Mouse (Mus musculus) kidney, embryonic 14.5 days (tissue): Measurements from ENCODE around the gene Rbpms2. TPM values are rescaled to one million over a fixed set of nuclear protein-coding genes. Genes with fewer than 3 reads are reported as not detected.

Source experiments
- ATAC-seq: fragments of 200-750 bp; cut with Nextera tagmentation; 2 replicates; pipeline ENCODE4 v1.8.0; 2017; ENCODE audit warnings: moderate number of reproducible peaks, mild to moderate bottlenecking, moderate TSS enrichment, moderate library complexity; ENCODE audit not compliant: low FRiP score, low TSS enrichment
- H3K27ac ChIP-seq: fragments of 300-500 bp; sonication (generic); 2 replicates; pipeline ENCODE4 v1.5.1; 2014; ENCODE audit warnings: low read depth, mild to moderate bottlenecking, low read length, moderate library complexity, mixed read lengths
- H3K27me3 ChIP-seq: fragments of 300-500 bp; sonication (generic); 2 replicates; pipeline ENCODE4 v1.6.1; 2014; ENCODE audit warnings: mild to moderate bottlenecking, low read length; ENCODE audit not compliant: control insufficient read depth, insufficient read depth
- H3K36me3 ChIP-seq: fragments of 300-500 bp; sonication (generic); 2 replicates; pipeline ENCODE4 v1.6.1; 2014; ENCODE audit warnings: low read length, mixed read lengths; ENCODE audit not compliant: control insufficient read depth, insufficient read depth
- H3K4me1 ChIP-seq: fragments of 300-500 bp; sonication (generic); 2 replicates; pipeline ENCODE4 v1.6.1; 2014; ENCODE audit warnings: low read length, mixed read lengths; ENCODE audit not compliant: control insufficient read depth, insufficient read depth
- H3K4me2 ChIP-seq: fragments of 300-500 bp; sonication (generic); replicated peaks from 2 replicates; pipeline ENCODE4 v1.6.1; 2014; ENCODE audit warnings: low read depth, mild to moderate bottlenecking, low read length
- H3K4me3 ChIP-seq: fragments of 300-500 bp; sonication (generic); 2 replicates; pipeline ENCODE4 v1.5.1; 2014; ENCODE audit warnings: mild to moderate bottlenecking, low read length
- H3K9ac ChIP-seq: fragments of 300-500 bp; sonication (generic); 2 replicates; pipeline ENCODE4 v1.6.1; 2014; ENCODE audit warnings: low read depth, mild to moderate bottlenecking, low read length, moderate library complexity
- H3K9me3 ChIP-seq: fragments of 300-500 bp; sonication (generic); 2 replicates; pipeline ENCODE4 v1.6.1; 2016; ENCODE audit warnings: low read length; ENCODE audit not compliant: control insufficient read depth
- WGBS: fragments of 180-500 bp; shearing (Covaris S2); extraction: QIAGEN DNeasy Blood & Tissue Kit; methylation state at CpG from one replicate; pipeline ENCODE4 v1.1.7; 2014; 5-methylcytosine and 5-hydroxymethylcytosine counted together
- polyA plus RNA-seq: library from polyadenylated mRNA; unstranded; fragments of >200 nt; fragmentation: Nextera tagmentation; extraction: Ambion mirVana; gene quantifications from 2 replicates; pipeline ENCODE4 v1.2.1, GENCODE M21; 2014

Rbpms2 gene
- polyA plus RNA-seq, 1 experiment from 2014 or later = 29.1 TPM

DNA sequence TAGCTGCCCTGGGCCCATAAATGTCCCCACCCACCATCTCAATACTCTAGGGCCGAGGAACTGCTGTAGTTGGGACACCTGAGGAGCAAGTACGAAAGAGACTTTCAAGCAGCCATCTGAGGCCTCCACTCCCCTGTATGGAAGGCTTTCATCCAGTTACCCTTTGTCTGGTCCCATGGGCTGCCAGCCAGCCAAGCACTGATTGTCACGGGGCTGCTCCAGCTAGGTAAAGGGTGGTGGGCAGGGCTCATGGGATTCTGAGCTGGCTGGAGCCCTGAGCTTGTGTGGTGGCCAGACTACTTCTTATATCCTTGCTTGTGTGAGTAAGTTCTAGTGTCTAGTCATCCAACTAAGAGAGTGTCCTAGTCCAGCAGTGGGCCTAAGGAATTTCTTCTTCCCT, 27.8 kb downstream of the Rbpms2 start:
- Histone ChIP-seq H3K9ac (no peak overlapping the region), H3K4me1 (no peaks in the 10 kb centered on the region), H3K27ac (no peak overlapping the region), H3K4me2 (no peak overlapping the region), H3K36me3 (no peaks in the 10 kb centered on the region), H3K4me3 (no peak overlapping the region), H3K9me3 (no peaks in the 10 kb centered on the region), H3K27me3 (no peaks in the 10 kb centered on the region)
- no peak for ATAC-seq
- 84% methylated on average over 3 of the region's 3 CpGs for WGBS

DNA sequence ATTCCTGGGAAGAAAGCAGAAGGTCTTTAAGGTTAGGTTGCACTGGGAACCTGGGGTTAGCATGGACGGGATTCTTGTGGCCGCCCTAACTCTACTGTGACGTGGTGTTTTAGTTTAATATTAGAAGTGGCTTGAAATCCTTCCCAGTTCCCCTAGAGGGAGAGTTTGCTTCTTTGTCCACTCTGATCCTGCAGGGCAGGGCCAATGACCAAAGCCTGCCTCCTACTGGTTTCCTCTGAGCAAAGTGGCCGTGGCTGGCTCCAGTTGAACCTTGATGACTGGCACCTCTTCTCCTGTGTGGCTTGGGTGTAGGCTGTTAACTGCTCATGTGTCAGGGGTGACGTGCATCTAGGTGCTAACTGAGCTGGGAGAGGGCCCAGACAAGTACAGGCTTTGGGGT, 31.6 kb downstream of the Rbpms2 start:
- Histone ChIP-seq H3K9me3 (no peaks in the 10 kb centered on the region), H3K4me3 (no peak overlapping the region), H3K9ac (no peak overlapping the region), H3K4me2 (no peak overlapping the region), H3K27me3 (no peaks in the 10 kb centered on the region), H3K27ac (no peak overlapping the region), H3K4me1 (no peaks in the 10 kb centered on the region), H3K36me3 (no peaks in the 10 kb centered on the region)
- ATAC-seq = no peak
- 56% methylated on average over 5 of the region's 5 CpGs for WGBS

DNA sequence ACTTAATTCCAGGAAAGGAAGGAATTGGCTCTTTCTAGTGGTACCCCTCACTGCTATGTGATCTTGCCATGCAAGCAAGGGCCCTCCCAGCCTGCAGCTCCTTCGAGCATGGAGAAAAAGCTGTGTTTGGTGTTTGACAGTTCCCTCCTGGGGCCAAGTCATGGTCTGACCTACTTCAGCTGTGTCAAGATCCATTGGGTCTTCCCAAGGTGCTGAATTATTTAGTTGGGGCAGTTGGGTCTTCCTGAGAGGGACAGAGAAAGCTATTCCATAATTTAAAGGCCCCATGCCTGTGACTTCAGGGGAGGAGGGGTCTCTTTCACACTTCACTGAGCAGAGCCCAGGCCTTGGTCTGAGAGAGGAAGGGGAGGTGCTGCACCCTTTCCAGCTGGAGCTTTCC, 32.0 kb downstream of the Rbpms2 start:
- H3K4me1 ChIP-seq = no peaks in the 10 kb centered on the region
- no peaks in the 10 kb centered on the region for H3K36me3 ChIP-seq
- no peak for ATAC-seq
- H3K9ac ChIP-seq = no peak overlapping the region
- H3K9me3 ChIP-seq = no peaks in the 10 kb centered on the region
- H3K4me2 ChIP-seq = no peak overlapping the region
- 23% methylated on average over 1 of the region's 1 CpGs for WGBS
- no peaks in the 10 kb centered on the region for H3K27me3 ChIP-seq
- no peak overlapping the region for H3K4me3 ChIP-seq
- H3K27ac ChIP-seq = no peak overlapping the region

DNA sequence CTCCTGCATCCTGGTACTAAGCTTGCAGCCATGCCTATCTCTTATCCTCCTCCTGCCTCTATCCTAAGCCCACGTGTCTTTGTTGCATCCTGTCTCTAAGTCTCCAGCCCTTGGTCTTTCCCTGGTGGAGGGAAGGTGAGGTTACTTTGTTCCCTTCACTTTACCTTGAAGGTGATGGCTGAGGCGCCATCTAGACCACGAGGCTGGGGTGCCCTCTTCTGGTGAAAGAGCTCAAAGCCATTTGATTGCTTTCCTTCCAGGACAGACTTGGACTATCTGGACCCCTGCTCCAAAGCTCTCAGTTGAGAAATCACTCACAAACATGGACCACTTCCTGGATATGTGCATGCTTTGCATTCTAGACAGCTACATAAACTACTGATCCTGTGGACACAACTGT, 34.7 kb downstream of the Rbpms2 start:
- no peaks in the 10 kb centered on the region for H3K27me3 ChIP-seq
- H3K4me2 ChIP-seq = no peak overlapping the region
- no peak overlapping the region for H3K27ac ChIP-seq
- H3K4me1 ChIP-seq = no peaks in the 10 kb centered on the region
- 0% methylated on average over 3 of the region's 3 CpGs for WGBS
- H3K4me3 ChIP-seq = no peak overlapping the region
- 0 out of 2 replicates have a peak, but pooled peaks have one; percentile 45 for ATAC-seq
- H3K9me3 ChIP-seq = no peaks in the 10 kb centered on the region
- no peak overlapping the region for H3K9ac ChIP-seq
- no peaks in the 10 kb centered on the region for H3K36me3 ChIP-seq

DNA sequence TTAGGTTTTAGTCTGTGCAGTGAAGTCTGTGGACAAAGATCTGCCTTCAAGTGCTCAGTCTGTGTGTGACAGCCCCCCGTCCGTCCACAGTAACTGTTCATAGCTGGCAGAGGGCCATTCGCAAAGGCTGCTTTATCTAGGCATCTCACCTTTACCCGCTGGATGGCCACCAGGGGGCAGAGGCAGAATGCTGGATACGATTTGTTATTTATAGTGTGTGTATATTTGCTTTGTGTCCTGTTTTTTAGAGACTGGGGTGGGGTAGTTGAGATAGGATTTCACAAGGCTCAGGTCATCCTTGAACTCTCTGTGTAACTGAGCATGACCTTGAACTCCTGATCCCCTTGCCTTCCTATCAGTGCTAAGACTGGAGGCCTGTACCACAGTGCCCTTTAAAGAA, 36.6 kb downstream of the Rbpms2 start:
- no peaks in the 10 kb centered on the region for H3K27me3 ChIP-seq
- 23% methylated on average over 5 of the region's 5 CpGs for WGBS
- peak; percentile 54; the same call in 1 of the 2 replicates for ATAC-seq
- H3K9me3 ChIP-seq = no peaks in the 10 kb centered on the region
- no peak overlapping the region for H3K27ac ChIP-seq
- H3K4me2 ChIP-seq = no peak overlapping the region
- no peaks in the 10 kb centered on the region for H3K36me3 ChIP-seq
- no peaks in the 10 kb centered on the region for H3K4me1 ChIP-seq
- H3K9ac ChIP-seq = no peak overlapping the region
- H3K4me3 ChIP-seq = no peak overlapping the region

DNA sequence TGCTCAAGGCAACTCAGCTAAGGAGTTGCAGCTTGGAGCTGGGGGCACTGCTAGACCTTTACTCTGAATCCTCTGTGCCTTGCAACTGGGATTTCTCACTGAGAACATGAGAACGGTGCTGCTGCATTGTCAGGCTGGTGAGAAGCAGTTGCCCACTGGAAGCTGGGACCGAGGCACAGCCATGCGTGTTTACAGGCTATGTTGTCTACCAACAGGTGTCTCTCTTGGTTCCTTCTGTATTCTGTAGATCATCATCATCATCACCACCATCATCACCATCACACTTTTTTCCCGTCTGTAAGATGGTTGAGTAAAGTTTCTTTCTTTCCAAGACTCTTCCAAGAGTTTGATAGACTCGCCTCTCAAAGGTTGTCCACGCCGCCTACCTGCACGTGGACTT, 38.3 kb downstream of the Rbpms2 start, which contains the start of gene Oaz2:
Gene Oaz2 (plus strand): TSS at position 301 of the 400 bp plus-strand sequence.
- no peaks in the 10 kb centered on the region for H3K36me3 ChIP-seq
- no peaks in the 10 kb centered on the region for H3K27me3 ChIP-seq
- no peak within 1 kb of the TSS for H3K9ac ChIP-seq
- H3K9me3 ChIP-seq = no peaks in the 10 kb centered on the region
- H3K4me2 ChIP-seq = no peak within 1 kb of the TSS
- H3K27ac ChIP-seq = no peak within 1 kb of the TSS
- 92% methylated on average over 8 of the region's 8 CpGs for WGBS
- ATAC-seq = no peak
- H3K4me1 ChIP-seq = no peaks in the 10 kb centered on the region
- H3K4me3 ChIP-seq = no peak within 1 kb of the TSS

DNA sequence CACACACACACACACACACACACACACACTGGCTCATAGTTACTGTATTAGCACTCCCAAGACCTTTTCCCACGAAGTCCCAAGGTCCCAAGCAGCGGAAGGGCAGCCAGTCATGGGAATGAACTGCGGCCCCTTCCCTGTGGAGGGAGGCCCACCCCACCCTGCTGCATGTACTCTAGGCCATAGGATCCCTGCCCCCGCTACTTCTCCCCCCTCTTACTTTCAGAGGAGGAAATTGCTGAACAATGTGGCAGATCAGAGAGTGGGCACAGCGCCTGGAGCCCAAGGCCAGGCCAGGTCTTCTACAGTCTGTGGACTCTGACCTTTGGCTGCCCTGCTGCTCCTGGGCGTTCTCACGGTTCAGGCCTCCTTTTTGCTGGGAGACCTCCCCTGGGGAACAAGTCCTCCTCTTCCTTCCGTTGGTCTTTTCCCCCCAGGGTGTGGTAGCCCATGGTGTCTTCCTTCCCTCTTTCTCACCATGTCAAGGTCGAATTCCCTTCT, 42.0 kb downstream of the Rbpms2 start:
- no peak overlapping the region for H3K4me2 ChIP-seq
- H3K27me3 ChIP-seq = no peaks in the 10 kb centered on the region
- WGBS = 51% methylated on average over 9 of the region's 9 CpGs
- H3K36me3 ChIP-seq = no peaks in the 10 kb centered on the region
- no peak; the same call in 1 of the 2 replicates for ATAC-seq
- no peak overlapping the region for H3K9ac ChIP-seq
- peak overlapping the region; percentile 44 for H3K27ac ChIP-seq
- H3K9me3 ChIP-seq = no peaks in the 10 kb centered on the region
- H3K4me3 ChIP-seq = no peak overlapping the region
- no peaks in the 10 kb centered on the region for H3K4me1 ChIP-seq

DNA sequence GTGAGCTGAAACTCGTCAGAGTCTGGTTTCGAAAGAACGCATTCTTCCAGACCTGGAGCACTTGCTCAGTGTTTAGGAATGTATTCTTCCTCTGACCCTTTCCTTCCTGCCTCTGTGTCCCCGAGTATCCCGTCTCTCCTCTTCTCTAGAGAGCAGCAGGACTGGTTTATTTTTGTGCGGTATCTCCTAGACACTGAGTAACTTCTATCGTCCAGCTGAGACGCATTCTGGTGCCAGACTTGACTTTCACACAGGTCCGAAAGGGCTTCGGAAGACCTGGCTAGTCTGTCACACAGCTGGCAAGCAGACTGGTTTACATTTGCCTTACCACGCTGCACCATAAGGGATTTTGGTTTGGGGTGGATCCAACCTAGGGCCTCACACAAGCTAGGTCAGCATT, 43.5 kb downstream of the Rbpms2 start:
- H3K9ac ChIP-seq = no peak overlapping the region
- H3K9me3 ChIP-seq = no peaks in the 10 kb centered on the region
- H3K4me1 ChIP-seq = peaks cover 6% of the 10 kb centered on the region
- no peaks in the 10 kb centered on the region for H3K36me3 ChIP-seq
- 0 out of 2 replicates have a peak overlapping the region, but pooled peaks have one; percentile 3 for H3K27ac ChIP-seq
- ATAC-seq = no peak
- no peak overlapping the region for H3K4me2 ChIP-seq
- 63% methylated on average over 11 of the region's 11 CpGs for WGBS
- no peaks in the 10 kb centered on the region for H3K27me3 ChIP-seq
- H3K4me3 ChIP-seq = no peak overlapping the region

DNA sequence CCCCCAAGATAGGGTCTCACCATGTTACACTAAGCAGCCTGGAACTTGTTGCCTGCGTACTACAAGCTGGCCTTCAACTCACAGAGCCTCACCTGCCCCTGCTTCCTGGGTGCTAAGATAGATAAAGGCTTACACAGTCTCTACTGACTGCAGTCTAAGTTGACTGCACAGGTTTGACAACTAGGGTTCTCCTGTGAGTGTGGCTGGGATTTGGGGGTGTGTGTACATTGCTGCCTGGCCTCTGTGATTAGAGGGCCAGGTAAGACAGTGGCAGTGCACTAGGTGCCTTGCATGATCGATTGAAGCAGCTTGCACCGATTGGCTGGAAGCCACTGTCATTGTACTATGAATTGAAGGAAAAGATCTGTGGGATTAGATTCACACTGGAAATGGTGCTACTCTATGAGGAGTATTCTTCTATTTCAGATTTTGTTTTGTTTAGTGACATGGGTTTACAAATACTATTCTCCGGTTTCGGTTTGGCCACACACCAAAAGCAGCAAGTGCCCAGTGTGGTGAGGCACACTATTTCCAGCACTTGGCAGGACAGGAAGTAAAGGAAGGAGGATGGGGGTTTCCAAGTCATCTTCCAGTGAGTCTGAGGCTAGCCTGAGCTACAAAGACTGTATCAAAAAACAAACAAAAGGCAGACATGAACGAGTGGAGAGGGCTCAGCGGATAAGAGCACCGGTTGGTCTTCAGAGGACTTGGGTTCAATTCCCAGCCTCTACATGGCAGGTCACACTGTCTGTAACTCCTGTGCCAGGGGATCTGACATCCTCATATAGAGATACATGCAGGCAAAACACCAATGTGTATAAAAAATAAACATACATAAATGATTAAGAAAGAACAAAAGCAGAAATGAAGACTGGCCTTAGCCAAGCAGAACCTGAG, 46.3 kb downstream of the Rbpms2 start:
- Histone ChIP-seq H3K9me3 (no peaks in the 10 kb centered on the region), H3K4me2 (peak overlapping the region; percentile 48), H3K4me1 (peaks cover 30% of the 10 kb centered on the region), H3K27ac (no peak overlapping the region), H3K27me3 (no peaks in the 10 kb centered on the region), H3K4me3 (peak overlapping the region; percentile 71), H3K9ac (peak overlapping the region; percentile 79), H3K36me3 (no peaks in the 10 kb centered on the region)
- 54% methylated on average over 8 of the region's 8 CpGs for WGBS
- ATAC-seq = peak; percentile 59
